Mouse (Mus musculus) kidney, postnatal 36 days (tissue): Measurements from ENCODE around the gene S100a3.
A peak's percentile ranks its signal among the peaks of the same experiment; 100 is the strongest.

Experiments
- DNase-seq, 2 experiments: peaks; one replicate each; pipeline ENCODE4 v3.0.0; 2021 to 2022; ENCODE audit warnings: mixed read lengths in 2 of 2

Gene S100a3

GRCm38 (mm10) chr3:90629298-90629697 lies 68.9 kb downstream of the S100a3 start:
- no peak for DNase-seq

GRCm38 (mm10) chr3:90631984-90632383 lies 71.6 kb downstream of the S100a3 start:
- no peak for DNase-seq

GRCm38 (mm10) chr3:90638511-90639275 lies 78.3 kb downstream of the S100a3 start:
- DNase-seq: no peak

- peak in 1 of 2 experiments; percentile 60 for DNase-seq
Observed at GRCm38 (mm10) chr3:90639511-90640154, 79.3 kb downstream of the S100a3 start.

GRCm38 (mm10) chr3:90640981-90641380 lies 80.6 kb downstream of the S100a3 start:
- DNase-seq: no peak

GRCm38 (mm10) chr3:90644220-90644619 lies 83.8 kb downstream of the S100a3 start:
- peak; percentile 54 to 84 for DNase-seq

- no peak for DNase-seq
Observed at GRCm38 (mm10) chr3:90647291-90647690, 86.9 kb downstream of the S100a3 start.

- DNase-seq: no peak
Observed at GRCm38 (mm10) chr3:90648981-90649380, 88.6 kb downstream of the S100a3 start.

- DNase-seq: no peak
Observed at GRCm38 (mm10) chr3:90649832-90650231, 89.5 kb downstream of the S100a3 start.
